Mouse (Mus musculus) cortical plate, adult 2 months (tissue): ENCODE data around the gene Erich6b. TPM values are rescaled to one million over a fixed set of nuclear protein-coding genes. Genes with fewer than 3 reads are reported as not detected.

Experiments used
- H3K27ac ChIP-seq: fragments of 200-500 bp; 2 replicates; pipeline ENCODE4 v1.5.1; 2012; ENCODE audit warnings: low read length, control low read depth, inconsistent platforms; ENCODE audit not compliant: insufficient read depth
- H3K4me1 ChIP-seq: fragments of 200-500 bp; 2 replicates; pipeline ENCODE4 v1.6.1; 2011; ENCODE audit warnings: low read length; ENCODE audit not compliant: control insufficient read depth, insufficient read depth
- H3K4me3 ChIP-seq: fragments of 200-500 bp; 2 replicates; pipeline ENCODE4 v1.5.1; 2011; ENCODE audit warnings: mild to moderate bottlenecking, low read length, control low read depth; ENCODE audit not compliant: insufficient read depth
- CTCF ChIP-seq: fragments of 200-500 bp; IDR thresholded peaks from 2 replicates; pipeline ENCODE4 v1.5.1; 2011; ENCODE audit warnings: mild to moderate bottlenecking, control low read depth, low read length; ENCODE audit not compliant: insufficient read depth; ENCODE audit errors: extremely low read depth
- POLR2A ChIP-seq: fragments of 200-500 bp; IDR thresholded peaks from 2 replicates; pipeline ENCODE4 v1.6.1; 2011; ENCODE audit warnings: mild to moderate bottlenecking, low read length, control low read depth; ENCODE audit not compliant: insufficient read depth; ENCODE audit errors: extremely low read depth
- polyA plus RNA-seq: library from polyadenylated mRNA; depleted of rRNA; stranded (reverse); fragments of >200 nt; gene quantifications from 2 replicates; pipeline ENCODE4 v1.2.3, GENCODE M21; 2012; rRNA removed

The Erich6b gene
- not detected in 2 replicates for polyA plus RNA-seq

GRCm38 (mm10) chr14:75642080-75642479 is at the start of gene Erich6b:
Gene Erich6b (plus strand): TSS chr14:75642259.
- H3K4me3 ChIP-seq: no peak within 1 kb of the TSS
- TF ChIP-seq POLR2A (no peak), CTCF (no peak)
- no peak within 1 kb of the TSS for H3K27ac ChIP-seq
- no peaks in the 10 kb centered on the region for H3K4me1 ChIP-seq

DNA sequence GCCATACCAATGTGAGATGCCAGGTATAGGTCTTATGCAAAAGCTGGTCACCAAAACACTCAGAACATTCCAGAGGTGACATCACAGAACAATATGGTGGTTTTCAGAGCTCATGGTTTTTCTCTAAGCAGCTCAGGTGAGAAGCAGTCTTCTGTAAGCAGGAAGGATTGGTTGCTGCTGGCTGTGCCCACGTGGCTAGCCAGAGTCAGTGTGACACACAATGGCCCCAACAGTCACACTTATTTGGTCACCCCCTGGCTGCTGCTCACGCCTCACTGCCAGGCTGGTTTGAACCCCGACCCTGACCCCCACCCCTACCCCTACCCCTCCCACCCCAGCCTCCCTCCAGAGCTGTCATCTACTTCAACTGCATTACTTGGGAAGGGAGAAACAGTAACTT is 49.1 kb upstream of the Erich6b start, which contains the start of gene Spert:
Gene Spert (minus strand): TSS at position 139 of the 400 bp plus-strand sequence.
- no peak for TF ChIP-seq POLR2A
- TF ChIP-seq CTCF: no peak
- H3K27ac ChIP-seq: no peak within 1 kb of the TSS
- no peaks in the 10 kb centered on the region for H3K4me1 ChIP-seq
- H3K4me3 ChIP-seq: no peak within 1 kb of the TSS

- Histone ChIP-seq H3K4me1 (no peaks in the 10 kb centered on the region), H3K4me3 (no peak overlapping the region), H3K27ac (no peak overlapping the region)
- TF ChIP-seq CTCF: no peak
Measured at GRCm38 (mm10) chr14:75609176-75609575, 32.9 kb upstream of the Erich6b start.

DNA sequence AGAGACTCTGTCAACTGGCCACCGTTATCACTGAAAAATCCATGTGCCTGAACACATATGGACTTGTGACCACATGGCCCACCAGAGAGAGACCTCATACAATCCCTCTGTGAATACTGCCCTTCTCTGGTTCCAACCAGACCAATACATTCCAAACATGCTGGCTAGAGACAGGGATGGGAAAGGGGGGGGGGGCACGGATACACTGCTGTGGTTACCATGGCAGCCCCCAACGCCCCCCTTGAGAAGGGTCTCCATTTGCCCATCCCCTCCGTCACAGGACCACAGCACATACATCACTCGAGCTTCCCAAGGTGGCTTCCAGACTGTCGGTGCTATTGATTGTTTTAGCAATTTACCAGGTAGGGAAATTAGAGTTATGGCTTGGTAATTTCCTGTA is 25.7 kb upstream of the Erich6b start:
- Histone ChIP-seq H3K27ac (no peak overlapping the region), H3K4me3 (no peak overlapping the region), H3K4me1 (no peaks in the 10 kb centered on the region)
- TF ChIP-seq CTCF: no peak
- no peak for TF ChIP-seq POLR2A

GRCm38 (mm10) chr14:75622984-75623383 is 19.1 kb upstream of the Erich6b start:
- H3K4me3 ChIP-seq: no peak overlapping the region
- TF ChIP-seq POLR2A (no peak), CTCF (no peak)
- H3K27ac ChIP-seq: no peak overlapping the region
- no peaks in the 10 kb centered on the region for H3K4me1 ChIP-seq

GRCm38 (mm10) chr14:75628870-75629269 is 13.2 kb upstream of the Erich6b start:
- no peak overlapping the region for H3K4me3 ChIP-seq
- H3K27ac ChIP-seq: no peak overlapping the region
- no peaks in the 10 kb centered on the region for H3K4me1 ChIP-seq
- TF ChIP-seq CTCF (no peak), POLR2A (no peak)

DNA sequence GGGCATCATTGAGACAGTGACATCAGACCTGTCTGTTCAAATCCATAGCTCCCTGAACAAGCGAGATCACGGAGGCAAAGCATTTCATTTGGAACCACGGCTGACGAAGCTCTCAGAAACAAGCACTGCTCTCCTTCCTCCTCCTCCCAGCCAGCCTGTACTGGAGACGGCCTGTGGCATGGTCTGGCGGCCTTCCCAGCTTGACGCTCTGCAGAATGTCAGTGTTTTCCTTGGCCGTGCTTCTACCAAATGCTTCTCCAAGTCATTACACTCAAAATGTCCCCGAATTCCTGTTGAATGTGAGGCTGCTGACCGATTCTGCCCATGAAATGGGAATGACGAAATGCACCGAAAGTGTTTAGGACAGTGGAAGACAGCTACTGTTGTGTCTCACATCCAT is 6.7 kb upstream of the Erich6b start:
- no peak for TF ChIP-seq CTCF
- TF ChIP-seq POLR2A: no peak

GRCm38 (mm10) chr14:75636107-75636506 is 6.0 kb upstream of the Erich6b start:
- Histone ChIP-seq H3K27ac (no peak overlapping the region), H3K4me3 (no peak overlapping the region), H3K4me1 (no peaks in the 10 kb centered on the region)
- TF ChIP-seq CTCF: no peak
- no peak for TF ChIP-seq POLR2A

More for the DNA sequence above, 6.7 kb upstream of the Erich6b start:
- no peaks in the 10 kb centered on the region for H3K4me1 ChIP-seq
- no peak overlapping the region for H3K4me3 ChIP-seq
- H3K27ac ChIP-seq: no peak overlapping the region

- no peak overlapping the region for H3K4me3 ChIP-seq
- H3K4me1 ChIP-seq: no peaks in the 10 kb centered on the region
- TF ChIP-seq POLR2A (no peak), CTCF (no peak)
- H3K27ac ChIP-seq: no peak overlapping the region
Measured at GRCm38 (mm10) chr14:75637641-75638040, 4.4 kb upstream of the Erich6b start.

GRCm38 (mm10) chr14:75640846-75641245 is 1.2 kb upstream of the Erich6b start:
- TF ChIP-seq CTCF (no peak), POLR2A (no peak)
- H3K4me3 ChIP-seq: no peak overlapping the region
- H3K4me1 ChIP-seq: no peaks in the 10 kb centered on the region
- H3K27ac ChIP-seq: no peak overlapping the region
